Comparison of ENCODE assay signal across 23 mouse cellular contexts in genomic region chr1:105280160-105280559, GRCm38 (mm10).
"Had no signal": no experiment of that assay in that cellular context is flagged by ENCODE, and none has a peak within 500 bp of the region (broad histone marks: within the 10 kb centered on the region; RNA-seq: fewer than 3 reads in every experiment).

No protein-coding gene starts in this region.

- H3K36me3 ChIP-seq: heart, embryonic 13.5 days; heart, embryonic 15.5 days; limb, embryonic 12.5 days; limb, embryonic 15.5 days; liver, embryonic 12.5 days had no signal

- H3K9me3 ChIP-seq: heart, embryonic 13.5 days; heart, embryonic 15.5 days; hindbrain, embryonic 13.5 days; hindbrain, embryonic 15.5 days; limb, embryonic 12.5 days; limb, embryonic 15.5 days; liver, embryonic 12.5 days had no signal

- H3K9ac ChIP-seq: forebrain, postnatal 0 days; heart, embryonic 13.5 days; heart, embryonic 15.5 days; hindbrain, embryonic 13.5 days; hindbrain, embryonic 15.5 days; limb, embryonic 12.5 days; limb, embryonic 15.5 days; liver, embryonic 12.5 days; liver, embryonic 14.5 days had no signal

- H3K27ac ChIP-seq: heart, adult 2 months; heart, embryonic 13.5 days; heart, embryonic 15.5 days; hindbrain, embryonic 13.5 days; hindbrain, embryonic 15.5 days; hindbrain, postnatal 0 days; limb, embryonic 12.5 days; limb, embryonic 15.5 days; liver, embryonic 12.5 days; liver, embryonic 14.5 days had no signal

- H3K4me3 ChIP-seq: heart, adult 2 months; heart, embryonic 13.5 days; heart, embryonic 15.5 days; hindbrain, embryonic 13.5 days; hindbrain, embryonic 15.5 days; limb, embryonic 12.5 days; limb, embryonic 15.5 days; liver, embryonic 12.5 days had no signal

- H3K27me3 ChIP-seq: heart, embryonic 13.5 days; heart, embryonic 15.5 days; hindbrain, embryonic 13.5 days; hindbrain, embryonic 15.5 days; limb, embryonic 12.5 days; limb, embryonic 15.5 days; liver, embryonic 12.5 days had no signal

- ATAC-seq: forebrain, postnatal 0 days; hindbrain, postnatal 0 days; intestine, embryonic 16.5 days; liver, embryonic 12.5 days had no signal

- DNase-seq: forebrain, postnatal 0 days; gastrocnemius, postnatal 14 days; gastrocnemius, postnatal 36 days; heart, adult 2 months; heart, postnatal 14 days; heart, postnatal 36 days; kidney, adult 11 months; kidney, adult 8-10 months; kidney, postnatal 14 days; layer of hippocampus, adult 9-11 months; layer of hippocampus, postnatal 36 days; left cerebral cortex, postnatal 4 days had no signal

- H3K4me1 ChIP-seq: hindbrain, embryonic 13.5 days; hindbrain, embryonic 15.5 days; limb, embryonic 15.5 days; liver, embryonic 12.5 days had no signal

- H3K4me2 ChIP-seq: heart, embryonic 11.5 days; heart, embryonic 13.5 days; heart, embryonic 15.5 days; hindbrain, embryonic 13.5 days; hindbrain, embryonic 15.5 days; limb, embryonic 12.5 days; limb, embryonic 15.5 days; liver, embryonic 12.5 days had no signal
